Mouse (Mus musculus): ENCODE measurements around the gene Spr.
"Not testable (repeated sequence)": the region's sequence is repeated elsewhere in the genome, so short reads cannot be mapped to it uniquely, and the experiment has no call there.

GRCm38 (mm10) chr6:85136784-85137183 lies 782 bp downstream of the Spr start:
- not testable (repeated sequence) for TF ChIP-seq POLR2A (IDR thresholded peaks at IDR 0.05; ENCODE audit: control insufficient read depth, extremely low read depth, insufficient read depth, low read length, poor library complexity); CTCF (IDR thresholded peaks at IDR 0.05; ENCODE audit: borderline replicate concordance, control insufficient read depth, extremely low read depth, insufficient read depth, low read length, poor library complexity)

Measured in thymus, adult 2 months (tissue).